Mouse (Mus musculus) cerebellum, adult 2 months (tissue): ENCODE results near the gene Usp44.

Source experiments
- CTCF ChIP-seq: fragments of 200-500 bp; IDR thresholded peaks from 2 replicates; pipeline ENCODE4 v1.5.1; 2011; ENCODE audit warnings: low read depth, mild to moderate bottlenecking, control low read depth, low read length, moderate library complexity, borderline replicate concordance; ENCODE audit not compliant: insufficient read depth
- POLR2A ChIP-seq: fragments of 200-500 bp; IDR thresholded peaks from 2 replicates; pipeline ENCODE4 v1.6.1; 2011; ENCODE audit warnings: low read length, control low read depth, borderline replicate concordance; ENCODE audit not compliant: insufficient read depth

GRCm38 (mm10) chr10:93897043-93897646 lies 65.8 kb downstream of the Usp44 start, which contains the start of gene Metap2:
- TF ChIP-seq POLR2A: no peak
- no peak for TF ChIP-seq CTCF
